Comparison of ENCODE assay signal across 9 mouse cellular contexts in the genomic region with DNA sequence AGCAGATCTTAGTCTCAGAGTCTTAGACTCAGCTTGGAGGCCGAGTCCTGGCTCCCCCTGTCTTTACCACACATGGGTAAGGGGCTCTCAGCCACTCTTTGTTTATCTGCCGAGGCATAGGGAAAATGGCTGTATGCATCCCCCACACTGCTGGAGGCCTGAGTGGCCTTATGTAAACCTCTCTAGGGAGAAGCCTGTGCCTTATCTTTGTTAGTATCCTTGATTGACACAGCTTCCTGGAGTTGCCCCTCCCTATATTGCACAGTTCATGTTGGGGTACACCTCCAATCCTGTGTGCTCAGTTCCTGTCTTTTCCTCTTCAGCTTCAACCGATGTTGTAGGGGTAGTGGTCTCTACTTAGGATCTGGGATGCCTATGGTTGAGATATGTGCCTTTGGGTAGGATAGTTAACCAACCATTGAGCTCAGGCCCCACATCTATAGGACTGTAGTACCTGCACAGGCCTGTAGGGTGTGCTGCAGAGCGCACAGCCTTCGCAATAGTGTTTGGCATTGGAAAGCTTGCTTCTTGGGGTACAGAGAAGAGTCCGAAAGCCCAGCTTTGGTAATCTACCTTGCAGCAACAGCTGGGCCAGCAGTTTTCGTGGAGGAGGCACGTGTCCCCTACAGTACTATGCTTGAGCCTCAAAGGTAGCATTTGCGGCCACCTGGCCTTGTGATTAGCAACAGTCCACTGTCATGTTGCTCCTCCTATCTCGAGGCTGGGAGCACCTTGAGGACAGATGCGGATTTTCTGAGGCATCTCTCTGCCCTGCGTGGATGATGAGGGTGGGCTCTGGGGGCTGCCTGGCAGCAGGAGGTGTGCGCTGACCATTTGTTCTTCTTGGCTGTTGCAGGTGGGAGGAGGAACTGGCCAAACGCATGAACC. TPM values are rescaled to one million over a fixed set of nuclear protein-coding genes. Genes with fewer than 3 reads are reported as not detected.
A peak's percentile ranks its signal among the peaks of the same experiment; 100 is the strongest.
DNase-seq lines count a peak whose midpoint lies in the region; ATAC-seq and TF ChIP-seq lines count a peak whose summit lies in the region.
"Had no signal": no experiment of that assay in that cellular context is flagged by ENCODE, and none has a peak within 500 bp of the region (broad histone marks: within the 10 kb centered on the region; RNA-seq: fewer than 3 reads in every experiment).

Gm21969 (plus strand) TSS at position 830 of the 888 bp plus-strand sequence.

- no peaks in the 10 kb centered on the region for H3K36me3 ChIP-seq in kidney, adult 2 months (ENCODE audit: control insufficient read depth, insufficient read depth, low read length)
- H3K36me3 ChIP-seq in G1E (replicated peaks), result no peaks in the 10 kb centered on the region
- H3K36me3 ChIP-seq in heart, embryonic 15.5 days, result peaks cover 13% of the 10 kb centered on the region
- H3K36me3 ChIP-seq in limb, embryonic 11.5 days (ENCODE audit: control insufficient read depth, insufficient read depth, low read length), result no peaks in the 10 kb centered on the region; the same call in 1 of the 2 replicates
- peaks cover 22% of the 10 kb centered on the region for H3K36me3 ChIP-seq in midbrain, postnatal 0 days (ENCODE audit: insufficient read depth, low read length)

- H3K4me3 ChIP-seq in kidney, adult 2 months (ENCODE audit: insufficient read depth, low read depth, low read length), result no peak within 1 kb of the TSS
- H3K4me3 ChIP-seq in G1E (ENCODE audit: low read depth, low read length), result no peak within 1 kb of the TSS
- H3K4me3 ChIP-seq in heart, embryonic 15.5 days, result no peak within 1 kb of the TSS
- H3K4me3 ChIP-seq in limb, embryonic 11.5 days (ENCODE audit: low read depth, low read length), result no peak within 1 kb of the TSS
- no peak within 1 kb of the TSS for H3K4me3 ChIP-seq in midbrain, postnatal 0 days (ENCODE audit: low read depth, low read length)

- DNase-seq in kidney, adult 2 months, result peak; percentile 59
- no peak for DNase-seq in kidney, adult 11 months
- no peak for DNase-seq in G1E (ENCODE audit: low spot score)
- peak; percentile 66 to 76 for DNase-seq in cerebellum, postnatal 10 days
- peak; percentile 79 for DNase-seq in limb, embryonic 11.5 days (ENCODE audit: low spot score)
- no peak for DNase-seq in midbrain, postnatal 0 days (ENCODE audit: low spot score)
- DNase-seq in thymus, postnatal 4 days, result peak; percentile 88

- H3K4me2 ChIP-seq in heart, embryonic 15.5 days, result peak within 1 kb of the TSS; percentile 24; the same call in 1 of the 2 replicates
- no peak within 1 kb of the TSS for H3K4me2 ChIP-seq in limb, embryonic 11.5 days (ENCODE audit: low read depth, severe bottlenecking)
- no peak within 1 kb of the TSS for H3K4me2 ChIP-seq in midbrain, postnatal 0 days (ENCODE audit: low read depth, low read length, poor library complexity, severe bottlenecking)

- no peaks in the 10 kb centered on the region for H3K27me3 ChIP-seq in kidney, adult 2 months (replicated peaks; ENCODE audit: control insufficient read depth, insufficient read depth, low read length)
- H3K27me3 ChIP-seq in G1E (ENCODE audit: insufficient read depth, low read length), result peaks cover 48% of the 10 kb centered on the region
- no peaks in the 10 kb centered on the region for H3K27me3 ChIP-seq in heart, embryonic 15.5 days
- no peaks in the 10 kb centered on the region for H3K27me3 ChIP-seq in limb, embryonic 11.5 days (ENCODE audit: control insufficient read depth, insufficient read depth, low read length)
- H3K27me3 ChIP-seq in midbrain, postnatal 0 days (ENCODE audit: insufficient read depth, low read length), result no peaks in the 10 kb centered on the region

- ATAC-seq in G1E (ENCODE audit: extremely low read depth, insufficient number of reproducible peaks, low FRiP score, poor library complexity, severe bottlenecking), result no peak
- ATAC-seq in heart, embryonic 15.5 days (replicated peaks; ENCODE audit: insufficient number of reproducible peaks, insufficient read depth, low FRiP score, low read depth), result no peak
- ATAC-seq in limb, embryonic 11.5 days (ENCODE audit: insufficient number of reproducible peaks, low FRiP score, low TSS enrichment, low read depth), result no peak
- ATAC-seq in midbrain, postnatal 0 days (ENCODE audit: low FRiP score), result no peak

- peak within 1 kb of the TSS; percentile 7; the same call in 1 of the 2 replicates for H3K9ac ChIP-seq in heart, embryonic 15.5 days
- no peak within 1 kb of the TSS for H3K9ac ChIP-seq in limb, embryonic 11.5 days (ENCODE audit: low read length)
- no peak within 1 kb of the TSS; the same call in 1 of the 2 replicates for H3K9ac ChIP-seq in midbrain, postnatal 0 days (replicated peaks; ENCODE audit: low read length, poor library complexity, severe bottlenecking)

- H3K9me3 ChIP-seq in G1E (replicated peaks), result no peaks in the 10 kb centered on the region
- H3K9me3 ChIP-seq in heart, embryonic 15.5 days (replicated peaks), result no peaks in the 10 kb centered on the region
- H3K9me3 ChIP-seq in limb, embryonic 11.5 days (ENCODE audit: control insufficient read depth, low read length), result no peaks in the 10 kb centered on the region
- no peaks in the 10 kb centered on the region for H3K9me3 ChIP-seq in midbrain, postnatal 0 days (ENCODE audit: low read length)

- H3K27ac ChIP-seq in kidney, adult 2 months (ENCODE audit: insufficient read depth, low read depth, low read length), result no peak within 1 kb of the TSS
- peak within 1 kb of the TSS; percentile 78 for H3K27ac ChIP-seq in heart, embryonic 15.5 days
- H3K27ac ChIP-seq in limb, embryonic 11.5 days (replicated peaks; ENCODE audit: low read depth, low read length), result no peak within 1 kb of the TSS
- peak within 1 kb of the TSS; percentile 18; the same call in 1 of the 2 replicates for H3K27ac ChIP-seq in midbrain, postnatal 0 days (ENCODE audit: low read depth, low read length)

- 65% methylated on average over 14 of the region's 14 CpGs for WGBS in kidney, adult 2 months
- 51% methylated on average over 14 of the region's 14 CpGs for WGBS in heart, embryonic 15.5 days
- 57% methylated on average over 14 of the region's 14 CpGs for WGBS in limb, embryonic 11.5 days
- WGBS in midbrain, postnatal 0 days, result 55% methylated on average over 14 of the region's 14 CpGs

- peaks cover 12% of the 10 kb centered on the region for H3K4me1 ChIP-seq in kidney, adult 2 months (ENCODE audit: control insufficient read depth, insufficient read depth, low read length)
- peaks cover 10% of the 10 kb centered on the region for H3K4me1 ChIP-seq in G1E (ENCODE audit: insufficient read depth, low read depth, low read length)
- peaks cover 58% of the 10 kb centered on the region for H3K4me1 ChIP-seq in heart, embryonic 15.5 days (replicated peaks)
- peaks cover 43% of the 10 kb centered on the region for H3K4me1 ChIP-seq in limb, embryonic 11.5 days (ENCODE audit: control insufficient read depth, insufficient read depth, low read length)
- peaks cover 15% of the 10 kb centered on the region for H3K4me1 ChIP-seq in midbrain, postnatal 0 days (ENCODE audit: insufficient read depth, low read length)

- peak; percentile 90 for TF ChIP-seq CTCF in kidney, adult 2 months (conservative IDR thresholded peaks at IDR 0.05; ENCODE audit: insufficient read depth, insufficient read length, low read depth, low read length)
- peak; percentile 94 for TF ChIP-seq CTCF in G1E (IDR thresholded peaks at IDR 0.05; ENCODE audit: low read depth, low read length)
- peak; percentile 82 for TF ChIP-seq CTCF in midbrain, postnatal 0 days (IDR thresholded peaks at IDR 0.05)

- TF ChIP-seq POLR2A in kidney, adult 2 months (IDR thresholded peaks at IDR 0.05; ENCODE audit: low read depth, low read length), result no peak

RNA-seq across cellular contexts. Expression of gene Gm21969, which starts in this region (rescaled TPM):
- polyA plus RNA-seq in kidney, adult 2 months (2012; rRNA removed), result 0.02 and 0.08 TPM in 2 replicates
- total RNA-seq in G1E (2014; fragmentation: Nextera tagmentation) (not detected in 2 replicates), G1E (2017) (not detected in 2 replicates)
- 0.02 and 0.04 TPM in 2 replicates for polyA plus RNA-seq in G1E (2012)
- polyA plus RNA-seq in heart, embryonic 15.5 days (2015; fragmentation: Nextera tagmentation; extraction: Ambion mirVana), result 0.05 TPM in 1 of 2 replicates, not detected in the other
- not detected in 2 replicates for polyA plus RNA-seq in limb, embryonic 11.5 days (2014; fragmentation: Nextera tagmentation; extraction: Ambion mirVana)
- not detected in 2 replicates for total RNA-seq in midbrain, postnatal 0 days (2014; rRNA removed)
- polyA plus RNA-seq in midbrain, postnatal 0 days (2015; fragmentation: Nextera tagmentation; extraction: Ambion mirVana), result not detected in 2 replicates
- total RNA-seq: gastrocnemius, postnatal 4 days had no signal

Comparison
In these comparisons a context has a peak if more than half of its experiments do, and no peak if none do; other contexts are left out.
1. Peak in DNase-seq in kidney, adult 2 months; RNA of the gene not detected or under 1 TPM.
2. Peak in DNase-seq in limb, embryonic 11.5 days; RNA of the gene not detected or under 1 TPM.
3. DNase-seq: peak in cerebellum, postnatal 10 days (2 of 2) and thymus, postnatal 4 days (single experiment); none in kidney, adult 11 months (single experiment), G1E (single experiment) and midbrain, postnatal 0 days (single experiment).
4. H3K27ac ChIP-seq: peak in heart, embryonic 15.5 days (single experiment) and midbrain, postnatal 0 days (single experiment); none in kidney, adult 2 months (single experiment) and limb, embryonic 11.5 days (single experiment).
5. Peak in every context shown above with its lines, with median percentiles within 50 percentile points of each other: CTCF ChIP-seq.